Mouse (Mus musculus): ENCODE results near the gene Bbs10. TPM values are rescaled to one million over a fixed set of nuclear protein-coding genes. Genes with fewer than 3 reads are reported as not detected.

Bbs10 gene
- total RNA-seq (2015; ENCODE audit: low replicate concordance) (not detected in 2 replicates), total RNA-seq (2017; ENCODE audit: low replicate concordance) (0.26 and 2.6 TPM in 2 replicates)

GRCm38 (mm10) chr10:111298140-111299098 is at the start of gene Bbs10:
TSS of gene Bbs10 (plus strand) at chr10:111298679.
- peak; percentile 99 for ATAC-seq (replicated peaks; ENCODE audit: low FRiP score, poor library complexity, severe bottlenecking)

GRCm38 (mm10) chr10:111250192-111250591 is 48.3 kb upstream of the Bbs10 start:
- no peak for ATAC-seq (replicated peaks; ENCODE audit: low FRiP score, poor library complexity, severe bottlenecking)

GRCm38 (mm10) chr10:111251666-111252065 is 46.8 kb upstream of the Bbs10 start:
- ATAC-seq (replicated peaks; ENCODE audit: low FRiP score, poor library complexity, severe bottlenecking), result 0 out of 2 replicates have a peak, but pooled peaks have one; percentile 36

- no peak for ATAC-seq (replicated peaks; ENCODE audit: low FRiP score, poor library complexity, severe bottlenecking)
These were observed 43.3 kb upstream of the Bbs10 start for GRCm38 (mm10) chr10:111255228-111255627.

- no peak for ATAC-seq (replicated peaks; ENCODE audit: low FRiP score, poor library complexity, severe bottlenecking)
These were observed 42.3 kb upstream of the Bbs10 start for GRCm38 (mm10) chr10:111256156-111256555.

- no peak for ATAC-seq (replicated peaks; ENCODE audit: low FRiP score, poor library complexity, severe bottlenecking)
These were observed 41.1 kb upstream of the Bbs10 start for GRCm38 (mm10) chr10:111257358-111257757.

- no peak for ATAC-seq (replicated peaks; ENCODE audit: low FRiP score, poor library complexity, severe bottlenecking)
These were observed 40.2 kb upstream of the Bbs10 start for GRCm38 (mm10) chr10:111258256-111258655.

GRCm38 (mm10) chr10:111271687-111272086 is 26.8 kb upstream of the Bbs10 start:
- no peak for ATAC-seq (replicated peaks; ENCODE audit: low FRiP score, poor library complexity, severe bottlenecking)

GRCm38 (mm10) chr10:111272905-111273304 is 25.6 kb upstream of the Bbs10 start:
- no peak for ATAC-seq (replicated peaks; ENCODE audit: low FRiP score, poor library complexity, severe bottlenecking)

GRCm38 (mm10) chr10:111273463-111274088 is 24.9 kb upstream of the Bbs10 start:
- ATAC-seq (replicated peaks; ENCODE audit: low FRiP score, poor library complexity, severe bottlenecking), result no peak

- no peak for ATAC-seq (replicated peaks; ENCODE audit: low FRiP score, poor library complexity, severe bottlenecking)
These were observed 22.7 kb upstream of the Bbs10 start for GRCm38 (mm10) chr10:111275822-111276221.

- no peak for ATAC-seq (replicated peaks; ENCODE audit: low FRiP score, poor library complexity, severe bottlenecking)
These were observed 848 bp upstream of the Bbs10 start for GRCm38 (mm10) chr10:111297631-111298030.

- no peak for ATAC-seq (replicated peaks; ENCODE audit: low FRiP score, poor library complexity, severe bottlenecking)
These were observed 1.1 kb downstream of the Bbs10 start for GRCm38 (mm10) chr10:111299591-111299990.

GRCm38 (mm10) chr10:111301041-111301440 is 2.6 kb downstream of the Bbs10 start:
- no peak for ATAC-seq (replicated peaks; ENCODE audit: low FRiP score, poor library complexity, severe bottlenecking)

- no peak for ATAC-seq (replicated peaks; ENCODE audit: low FRiP score, poor library complexity, severe bottlenecking)
These were observed 4.0 kb downstream of the Bbs10 start for GRCm38 (mm10) chr10:111302486-111302885.

- ATAC-seq (replicated peaks; ENCODE audit: low FRiP score, poor library complexity, severe bottlenecking), result no peak
These were observed 10.5 kb downstream of the Bbs10 start for GRCm38 (mm10) chr10:111308850-111309501.

- ATAC-seq (replicated peaks; ENCODE audit: low FRiP score, poor library complexity, severe bottlenecking), result no peak
These were observed 14.8 kb downstream of the Bbs10 start for GRCm38 (mm10) chr10:111313282-111313681.

- ATAC-seq (replicated peaks; ENCODE audit: low FRiP score, poor library complexity, severe bottlenecking), result no peak
These were observed 16.3 kb downstream of the Bbs10 start for GRCm38 (mm10) chr10:111314636-111315395.

GRCm38 (mm10) chr10:111315940-111316339 is 17.5 kb downstream of the Bbs10 start:
- ATAC-seq (replicated peaks; ENCODE audit: low FRiP score, poor library complexity, severe bottlenecking), result no peak

GRCm38 (mm10) chr10:111318021-111318420 is 19.5 kb downstream of the Bbs10 start:
- ATAC-seq (replicated peaks; ENCODE audit: low FRiP score, poor library complexity, severe bottlenecking), result no peak
